Mouse (Mus musculus): ENCODE measurements around the gene Zfp667. TPM values are rescaled to one million over a fixed set of nuclear protein-coding genes. Genes with fewer than 3 reads are reported as not detected.
"Not testable (repeated sequence)": the region's sequence is repeated elsewhere in the genome, so short reads cannot be mapped to it uniquely, and the experiment has no call there.

The Zfp667 gene
- polyA plus RNA-seq, 1 experiment from 2014 or later: 3.4 TPM

GRCm38 (mm10) chr7:6283451-6284075, 2.8 kb upstream of the Zfp667 start:
- no peaks in the 10 kb centered on the region for H3K9me3 ChIP-seq (ENCODE audit: control insufficient read depth, low read length)
- WGBS: 1% methylated on average over 23 of the region's 23 CpGs
- peak overlapping the region; percentile 53 to 83 for H3K4me3 ChIP-seq (ENCODE audit: control insufficient read depth in 1 of 2, insufficient read depth in 1 of 2, low read depth in 1 of 2, low read length in 2 of 2)

GRCm38 (mm10) chr7:6284442-6285012, 1.9 kb upstream of the Zfp667 start:
- ATAC-seq (ENCODE audit: insufficient number of reproducible peaks, insufficient read depth, low FRiP score, low read depth): no peak
- H3K4me2 ChIP-seq (ENCODE audit: low read length): no peak overlapping the region
- H3K36me3 ChIP-seq (ENCODE audit: control insufficient read depth, insufficient read depth, low read length): no peaks in the 10 kb centered on the region
- H3K4me1 ChIP-seq (ENCODE audit: control insufficient read depth in 2 of 2, insufficient read depth in 2 of 2, low read length in 2 of 2): peaks cover 5 to 11% of the 10 kb centered on the region in 2 experiments; a peak in 3 of 4 replicates
- H3K9ac ChIP-seq (ENCODE audit: low read length): no peak overlapping the region
- no peak overlapping the region for H3K4me3 ChIP-seq (ENCODE audit: control insufficient read depth in 1 of 2, insufficient read depth in 1 of 2, low read depth in 1 of 2, low read length in 2 of 2)
- WGBS: 82% methylated on average over 4 of the region's 4 CpGs
- H3K27ac ChIP-seq (replicated peaks in 1 of 2; ENCODE audit: control insufficient read depth in 1 of 2, insufficient read depth in 1 of 2, low read depth in 2 of 2, low read length in 2 of 2): no peak overlapping the region
- H3K27me3 ChIP-seq (ENCODE audit: control insufficient read depth, insufficient read depth, low read length): no peaks in the 10 kb centered on the region
- no peaks in the 10 kb centered on the region for H3K9me3 ChIP-seq (ENCODE audit: control insufficient read depth, low read length)

More at GRCm38 (mm10) chr7:6283451-6284075, 2.8 kb upstream of the Zfp667 start:
- Histone ChIP-seq H3K27me3 (ENCODE audit: control insufficient read depth, insufficient read depth, low read length) (no peaks in the 10 kb centered on the region), H3K36me3 (ENCODE audit: control insufficient read depth, insufficient read depth, low read length) (no peaks in the 10 kb centered on the region), H3K9ac (ENCODE audit: low read length) (peak overlapping the region; percentile 76), H3K4me2 (ENCODE audit: low read length) (peak overlapping the region; percentile 66), H3K27ac (replicated peaks in 1 of 2; ENCODE audit: control insufficient read depth in 1 of 2, insufficient read depth in 1 of 2, low read depth in 2 of 2, low read length in 2 of 2) (peak overlapping the region; percentile 79 to 93), H3K4me1 (ENCODE audit: control insufficient read depth in 2 of 2, insufficient read depth in 2 of 2, low read length in 2 of 2) (peaks cover 5 to 11% of the 10 kb centered on the region in 2 experiments; a peak in 3 of 4 replicates)
- ATAC-seq (ENCODE audit: insufficient number of reproducible peaks, insufficient read depth, low FRiP score, low read depth): peak; percentile 45; the same call in 1 of the 2 replicates

GRCm38 (mm10) chr7:6285366-6285765, 1.0 kb upstream of the Zfp667 start:
- WGBS: 87% methylated on average over 6 of the region's 6 CpGs
- ATAC-seq (ENCODE audit: insufficient number of reproducible peaks, insufficient read depth, low FRiP score, low read depth): no peak
- Histone ChIP-seq H3K9ac (ENCODE audit: low read length) (no peak overlapping the region), H3K27ac (replicated peaks in 1 of 2; ENCODE audit: control insufficient read depth in 1 of 2, insufficient read depth in 1 of 2, low read depth in 2 of 2, low read length in 2 of 2) (peak overlapping the region in 1 of 2 experiments; percentile 79; a peak in 1 of 4 replicates), H3K4me2 (ENCODE audit: low read length) (no peak overlapping the region), H3K9me3 (ENCODE audit: control insufficient read depth, low read length) (no peaks in the 10 kb centered on the region), H3K4me3 (ENCODE audit: control insufficient read depth in 1 of 2, insufficient read depth in 1 of 2, low read depth in 1 of 2, low read length in 2 of 2) (no peak overlapping the region), H3K36me3 (ENCODE audit: control insufficient read depth, insufficient read depth, low read length) (no peaks in the 10 kb centered on the region), H3K27me3 (ENCODE audit: control insufficient read depth, insufficient read depth, low read length) (no peaks in the 10 kb centered on the region), H3K4me1 (ENCODE audit: control insufficient read depth in 2 of 2, insufficient read depth in 2 of 2, low read length in 2 of 2) (peaks cover 5 to 11% of the 10 kb centered on the region in 2 experiments; a peak in 3 of 4 replicates)

- no peak for ATAC-seq (ENCODE audit: insufficient number of reproducible peaks, insufficient read depth, low FRiP score, low read depth)
- Histone ChIP-seq H3K4me2 (ENCODE audit: low read length) (peak overlapping the region; percentile 83), H3K4me1 (ENCODE audit: control insufficient read depth in 2 of 2, insufficient read depth in 2 of 2, low read length in 2 of 2) (peaks cover 5 to 11% of the 10 kb centered on the region in 2 experiments; a peak in 3 of 4 replicates), H3K36me3 (ENCODE audit: control insufficient read depth, insufficient read depth, low read length) (no peaks in the 10 kb centered on the region), H3K27ac (replicated peaks in 1 of 2; ENCODE audit: control insufficient read depth in 1 of 2, insufficient read depth in 1 of 2, low read depth in 2 of 2, low read length in 2 of 2) (peak overlapping the region in 1 of 2 experiments; percentile 19; a peak in 1 of 4 replicates), H3K27me3 (ENCODE audit: control insufficient read depth, insufficient read depth, low read length) (no peaks in the 10 kb centered on the region), H3K9me3 (ENCODE audit: control insufficient read depth, low read length) (no peaks in the 10 kb centered on the region), H3K4me3 (ENCODE audit: control insufficient read depth in 1 of 2, insufficient read depth in 1 of 2, low read depth in 1 of 2, low read length in 2 of 2) (peak overlapping the region; percentile 43 to 54), H3K9ac (ENCODE audit: low read length) (peak overlapping the region; percentile 72)
- whole genome bisulfite sequencing: 31% methylated on average over 15 of the region's 15 CpGs
These were observed 647 bp downstream of the Zfp667 start for GRCm38 (mm10) chr7:6286921-6287531.

- WGBS: 73% methylated on average over 5 of the region's 6 CpGs
These were observed 4.7 kb downstream of the Zfp667 start for GRCm38 (mm10) chr7:6291121-6291520.

GRCm38 (mm10) chr7:6300796-6301195, 14.4 kb downstream of the Zfp667 start:
- not testable (repeated sequence) for H3K4me1 ChIP-seq (ENCODE audit: control insufficient read depth in 2 of 2, insufficient read depth in 2 of 2, low read length in 2 of 2); H3K9me3 ChIP-seq (ENCODE audit: control insufficient read depth, low read length); ATAC-seq (ENCODE audit: insufficient number of reproducible peaks, insufficient read depth, low FRiP score, low read depth); H3K27ac ChIP-seq (replicated peaks in 1 of 2; ENCODE audit: control insufficient read depth in 1 of 2, insufficient read depth in 1 of 2, low read depth in 2 of 2, low read length in 2 of 2); H3K4me2 ChIP-seq (ENCODE audit: low read length); H3K9ac ChIP-seq (ENCODE audit: low read length); H3K27me3 ChIP-seq (ENCODE audit: control insufficient read depth, insufficient read depth, low read length); H3K4me3 ChIP-seq (ENCODE audit: control insufficient read depth in 1 of 2, insufficient read depth in 1 of 2, low read depth in 1 of 2, low read length in 2 of 2)
- H3K36me3 ChIP-seq (ENCODE audit: control insufficient read depth, insufficient read depth, low read length): peaks cover 31% of the 10 kb centered on the region
- 68% methylated on average over 11 of the region's 11 CpGs for WGBS

More at GRCm38 (mm10) chr7:6291121-6291520, 4.7 kb downstream of the Zfp667 start:
- H3K9me3 ChIP-seq (ENCODE audit: control insufficient read depth, low read length); H3K27ac ChIP-seq (replicated peaks in 1 of 2; ENCODE audit: control insufficient read depth in 1 of 2, insufficient read depth in 1 of 2, low read depth in 2 of 2, low read length in 2 of 2); H3K4me3 ChIP-seq (ENCODE audit: control insufficient read depth in 1 of 2, insufficient read depth in 1 of 2, low read depth in 1 of 2, low read length in 2 of 2); H3K4me2 ChIP-seq (ENCODE audit: low read length); H3K4me1 ChIP-seq (ENCODE audit: control insufficient read depth in 2 of 2, insufficient read depth in 2 of 2, low read length in 2 of 2); H3K9ac ChIP-seq (ENCODE audit: low read length); H3K27me3 ChIP-seq (ENCODE audit: control insufficient read depth, insufficient read depth, low read length); ATAC-seq (ENCODE audit: insufficient number of reproducible peaks, insufficient read depth, low FRiP score, low read depth): not testable (repeated sequence)
- H3K36me3 ChIP-seq (ENCODE audit: control insufficient read depth, insufficient read depth, low read length): peaks cover 13% of the 10 kb centered on the region; the same call in 1 of the 2 replicates

GRCm38 (mm10) chr7:6330458-6331232, 44.3 kb downstream of the Zfp667 start:
- WGBS: 17% methylated on average over 23 of the region's 23 CpGs
- 0 out of 4 replicates have a peak, but pooled peaks cover 0 to 10% of the 10 kb centered on the region in 2 experiments for H3K4me1 ChIP-seq (ENCODE audit: control insufficient read depth in 2 of 2, insufficient read depth in 2 of 2, low read length in 2 of 2)
- peak overlapping the region; percentile 83 for H3K9ac ChIP-seq (ENCODE audit: low read length)
- no peaks in the 10 kb centered on the region for H3K27me3 ChIP-seq (ENCODE audit: control insufficient read depth, insufficient read depth, low read length)
- peak overlapping the region; percentile 67 to 71 for H3K27ac ChIP-seq (replicated peaks in 1 of 2; ENCODE audit: control insufficient read depth in 1 of 2, insufficient read depth in 1 of 2, low read depth in 2 of 2, low read length in 2 of 2)
- H3K4me2 ChIP-seq (ENCODE audit: low read length): peak overlapping the region; percentile 73
- peak overlapping the region; percentile 56 to 70 for H3K4me3 ChIP-seq (ENCODE audit: control insufficient read depth in 1 of 2, insufficient read depth in 1 of 2, low read depth in 1 of 2, low read length in 2 of 2)
- peaks cover 16% of the 10 kb centered on the region for H3K36me3 ChIP-seq (ENCODE audit: control insufficient read depth, insufficient read depth, low read length)
- ATAC-seq (ENCODE audit: insufficient number of reproducible peaks, insufficient read depth, low FRiP score, low read depth): peak; percentile 68
- no peaks in the 10 kb centered on the region for H3K9me3 ChIP-seq (ENCODE audit: control insufficient read depth, low read length)
